Mouse (Mus musculus) urinary bladder, postnatal 36 days (tissue): ENCODE measurements around the gene Man1a2.
A peak's percentile ranks its signal among the peaks of the same experiment; 100 is the strongest.

Source experiments
- DNase-seq, 2 experiments: peaks; one replicate each; pipeline ENCODE4 v3.0.0; 2022; ENCODE audit warnings: low spot score in 2 of 2, mixed read lengths in 1 of 2

Gene Man1a2

DNA sequence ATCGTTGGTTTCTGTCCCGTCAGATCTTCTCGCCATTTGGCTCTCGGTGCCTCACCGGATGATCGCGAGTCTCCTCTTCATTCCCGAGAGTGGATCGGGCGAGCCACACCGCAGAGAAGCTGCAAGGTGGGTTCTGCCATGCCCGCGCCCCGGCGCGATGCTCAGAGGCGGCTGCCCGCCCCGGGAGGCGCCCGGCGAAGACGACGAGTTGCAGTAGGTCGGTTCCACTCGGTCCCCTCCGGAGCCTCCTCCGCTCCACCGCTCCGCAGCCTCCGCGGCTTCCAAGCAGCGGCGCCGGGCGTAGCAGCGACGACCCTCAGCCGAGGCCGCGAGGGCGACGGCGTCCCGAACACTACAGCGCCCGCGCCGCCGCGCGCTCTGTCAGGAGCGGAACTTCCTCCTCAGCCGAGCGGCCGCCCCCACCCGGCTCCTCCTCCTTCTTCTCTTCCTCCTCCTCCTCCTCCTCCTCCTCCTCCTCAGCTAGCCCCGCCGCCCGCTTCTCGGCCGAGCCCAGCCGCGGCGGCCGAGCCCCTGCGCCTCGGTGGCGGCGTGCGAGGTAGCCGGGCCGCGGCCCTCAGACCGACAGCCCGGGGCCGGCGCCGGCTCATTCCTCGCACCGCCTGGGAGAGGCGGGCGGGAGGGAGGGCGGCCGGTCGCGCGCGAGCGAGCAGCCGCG is at the start of gene Man1a2:
Man1a2 (minus strand) TSS at position 417 of the 676 bp plus-strand sequence.
- DNase-seq = peak; percentile 72 to 86

- no peak for DNase-seq
These were observed 49.3 kb upstream of the Man1a2 start for GRCm38 (mm10) chr3:100734482-100735154.

GRCm38 (mm10) chr3:100731896-100732295 is 46.6 kb upstream of the Man1a2 start:
- no peak for DNase-seq

DNA sequence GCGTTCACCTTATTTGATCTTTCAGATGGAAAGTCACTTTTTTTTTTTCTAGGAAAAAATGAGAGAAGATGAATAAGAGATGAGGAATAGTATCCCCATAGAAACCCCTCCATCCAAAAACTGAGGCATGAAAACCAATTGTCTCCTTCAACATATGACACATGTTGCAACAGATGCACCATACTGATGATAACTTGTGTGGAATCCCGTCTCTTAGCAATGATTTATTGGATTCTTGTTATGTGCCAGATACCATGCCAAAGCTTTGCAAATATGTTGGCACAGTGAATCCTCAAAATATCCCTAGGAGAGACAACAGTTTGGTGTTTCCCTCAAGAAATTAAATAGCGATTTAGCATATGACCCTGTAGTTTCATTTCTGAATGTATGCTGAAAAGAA is 46.0 kb upstream of the Man1a2 start:
- DNase-seq = no peak

DNA sequence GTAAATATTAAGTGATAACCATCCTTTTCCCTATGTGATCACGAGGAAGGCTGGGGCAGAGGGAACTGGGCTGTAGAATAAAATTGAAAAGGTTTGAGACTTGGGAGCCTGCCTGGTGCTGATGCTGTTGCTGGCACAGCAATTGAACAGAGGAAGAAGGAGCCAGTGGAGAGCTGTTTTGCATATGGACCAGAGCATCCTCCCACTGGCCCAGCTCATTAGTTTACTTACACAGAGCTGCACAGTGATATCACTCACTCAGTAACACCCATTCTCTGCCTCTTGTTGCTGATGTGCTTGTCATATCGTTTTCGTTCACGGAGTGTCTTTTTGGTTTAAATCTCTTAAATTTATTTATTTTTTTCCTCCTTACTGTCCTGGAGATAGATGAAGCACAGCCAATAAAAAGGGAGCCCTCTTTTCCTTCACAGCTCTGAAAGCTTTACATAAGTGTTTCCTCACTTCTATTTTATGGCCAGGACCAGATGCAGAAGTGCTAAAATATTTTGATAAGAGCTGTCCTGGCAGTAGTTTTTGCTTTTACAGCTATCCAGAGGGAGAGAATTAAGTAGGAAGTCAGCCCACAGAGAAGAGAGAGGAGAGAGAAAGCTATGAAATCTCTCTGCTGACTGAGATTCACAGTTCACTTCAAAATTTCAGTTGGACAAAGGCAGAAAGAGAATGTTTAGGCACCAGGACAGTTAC is 42.9 kb upstream of the Man1a2 start:
- no peak for DNase-seq

GRCm38 (mm10) chr3:100725960-100726674 is 40.8 kb upstream of the Man1a2 start:
- DNase-seq = no peak

- no peak for DNase-seq
These were observed 35.5 kb upstream of the Man1a2 start for GRCm38 (mm10) chr3:100720786-100721300.

DNA sequence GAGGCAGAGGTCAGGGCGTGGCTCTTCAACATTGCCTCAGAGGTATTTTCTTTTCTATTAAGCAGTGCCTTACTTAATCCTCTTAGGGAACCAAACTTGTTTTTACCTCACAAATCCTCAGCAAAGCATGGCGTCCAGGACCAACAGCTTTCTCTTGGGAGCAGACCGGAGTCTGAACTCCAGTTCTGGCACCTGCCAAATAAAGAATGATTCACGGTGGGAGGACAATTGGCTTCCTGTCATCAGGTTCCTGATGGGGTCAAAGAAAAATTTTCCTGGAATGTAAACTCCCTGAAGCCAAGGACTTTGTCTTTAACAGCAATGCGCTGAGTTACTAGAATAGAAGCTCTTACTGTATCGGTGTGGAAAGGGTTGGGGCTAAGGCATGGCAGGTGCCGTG is 30.9 kb upstream of the Man1a2 start:
- DNase-seq = no peak

DNA sequence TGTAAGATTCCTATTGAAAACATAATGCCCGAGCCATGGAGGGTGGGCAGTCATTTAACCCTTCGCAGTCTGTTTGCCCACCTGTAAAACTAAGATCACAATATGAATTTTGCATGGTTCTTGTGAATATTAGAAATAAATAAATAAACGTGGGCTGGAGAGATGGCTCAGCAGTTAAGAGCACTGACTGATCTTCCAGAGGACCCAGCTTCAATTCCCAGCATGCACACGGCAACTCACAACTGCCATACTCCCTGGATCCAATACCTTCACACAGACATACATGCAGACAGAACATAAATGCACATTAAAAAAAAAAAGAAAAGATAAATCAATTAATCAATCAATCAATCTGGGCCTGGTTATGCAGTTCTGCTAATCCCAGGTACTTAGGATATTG is 30.1 kb upstream of the Man1a2 start:
- DNase-seq = no peak

- DNase-seq = no peak
These were observed 28.1 kb upstream of the Man1a2 start for GRCm38 (mm10) chr3:100713142-100714005.

GRCm38 (mm10) chr3:100712140-100712539 is 26.8 kb upstream of the Man1a2 start:
- no peak for DNase-seq

DNA sequence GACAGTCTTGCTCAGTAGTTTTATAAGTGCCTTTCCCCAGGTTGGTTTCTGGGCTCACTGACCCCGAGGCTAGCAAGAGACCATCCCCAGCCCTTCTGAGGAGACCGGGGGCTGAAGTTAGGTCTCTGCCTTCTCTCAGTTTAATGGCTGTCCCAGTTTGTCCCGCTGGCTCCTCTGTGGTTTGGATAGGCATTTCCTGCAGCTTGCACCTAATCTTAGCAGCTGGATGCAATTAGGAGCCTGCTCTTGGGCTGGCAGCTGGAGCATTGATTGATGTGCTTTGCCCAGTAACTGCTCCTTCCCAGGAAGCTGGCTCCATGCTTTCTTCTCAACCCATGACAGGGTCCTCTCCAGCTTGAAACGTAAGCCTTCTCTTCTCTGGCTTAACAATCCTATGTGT is 26.2 kb upstream of the Man1a2 start:
- DNase-seq = no peak

GRCm38 (mm10) chr3:100707117-100707516 is 21.8 kb upstream of the Man1a2 start:
- no peak for DNase-seq

GRCm38 (mm10) chr3:100705128-100705667 is 19.9 kb upstream of the Man1a2 start:
- DNase-seq = no peak

DNA sequence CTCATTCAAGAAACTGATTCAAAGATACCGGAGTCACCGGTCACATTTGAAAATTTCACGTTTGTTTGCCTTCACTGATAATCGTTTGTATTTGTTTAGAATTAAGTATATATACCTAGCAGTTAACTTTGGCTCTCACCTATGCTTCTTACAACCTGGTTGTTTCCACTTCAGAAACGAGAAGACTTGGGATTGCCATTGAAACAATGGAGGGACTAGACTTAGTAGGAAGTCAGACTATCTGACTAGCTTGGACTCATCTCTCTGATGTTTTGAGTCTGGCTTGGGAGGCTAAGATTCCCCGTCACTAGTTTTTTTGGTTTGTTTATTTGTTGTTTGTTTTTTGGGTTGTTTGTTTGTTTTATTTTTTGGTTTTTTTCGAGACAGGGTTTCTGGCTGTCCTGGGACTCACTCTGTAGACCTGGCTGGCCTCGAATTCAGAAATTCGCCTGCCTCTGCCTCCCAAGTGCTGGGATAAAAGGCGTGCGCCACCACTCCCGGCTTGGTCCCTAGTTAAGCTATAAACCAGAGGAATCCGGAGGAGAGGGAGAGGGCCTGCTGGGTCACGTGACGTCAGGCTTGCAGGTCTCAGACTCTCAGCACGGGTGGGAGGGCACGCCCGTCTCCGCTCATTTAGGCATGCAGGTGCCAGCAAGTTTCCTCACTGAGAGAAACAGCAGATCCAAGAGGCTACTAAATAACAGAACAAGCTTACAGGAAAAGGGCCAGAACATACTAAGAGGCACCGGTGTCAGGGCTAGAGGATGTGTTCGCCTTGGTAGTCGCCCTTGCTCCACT is 18.7 kb upstream of the Man1a2 start:
- DNase-seq = no peak

DNA sequence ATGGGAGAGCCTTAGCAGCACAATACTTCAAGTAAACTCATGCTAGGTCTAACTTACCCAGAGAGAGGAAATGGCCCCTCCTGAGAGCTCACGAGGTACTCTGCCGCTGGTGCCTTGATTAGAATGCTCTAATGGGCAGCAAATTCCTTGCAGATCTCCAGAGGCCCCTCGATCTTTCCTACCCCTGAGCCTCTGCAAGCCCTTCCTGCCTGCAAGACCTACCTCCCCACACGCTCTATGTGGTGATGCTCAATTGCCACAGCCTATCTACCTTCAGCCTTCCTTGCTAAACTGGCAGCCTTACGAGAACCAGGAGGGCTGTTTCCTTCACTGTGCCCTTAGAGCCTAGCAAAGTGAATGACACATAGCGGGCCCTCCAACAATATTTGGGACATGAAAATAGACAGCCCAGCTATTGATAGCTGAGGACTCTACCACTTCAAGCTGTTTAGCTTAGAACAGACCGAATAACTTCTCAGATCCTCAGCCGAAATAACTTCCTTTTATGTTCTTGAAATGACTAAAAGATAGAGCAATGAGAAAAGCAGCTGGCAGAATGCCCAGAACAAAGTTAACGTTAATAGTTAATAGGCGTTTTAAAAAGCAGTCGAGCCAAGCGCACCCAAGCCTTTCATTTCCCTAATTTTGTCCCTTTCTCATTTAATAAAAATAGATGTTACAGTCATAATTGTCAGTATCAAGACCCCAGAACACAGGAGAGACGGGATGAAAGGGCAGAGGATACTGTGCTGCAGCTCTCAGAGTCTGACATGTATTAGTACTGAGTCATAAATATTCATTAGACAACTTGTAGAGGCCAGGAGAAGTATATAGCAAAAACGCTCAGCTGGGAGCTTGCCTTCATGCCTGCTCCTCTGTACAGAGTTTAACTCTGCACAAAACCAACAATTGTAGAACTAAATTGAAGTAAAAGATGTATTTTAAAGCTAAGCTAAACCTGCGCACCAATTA is 17.9 kb upstream of the Man1a2 start:
- DNase-seq = no peak

- DNase-seq = peak; percentile 33 to 45
These were observed 3.4 kb upstream of the Man1a2 start for GRCm38 (mm10) chr3:100688747-100689146.

GRCm38 (mm10) chr3:100686756-100687155 is 1.5 kb upstream of the Man1a2 start:
- no peak for DNase-seq
